Mouse (Mus musculus) left cerebral cortex, adult 8-10 months (tissue): ENCODE measurements at regions not wholly inside any gene's neighbourhood (a gene's known extent, or its start where the extent isn't known, plus 50 kb on each side); places are given as distances from the start of the nearest gene placed in this dataset.

Experiments
- DNase-seq, 2 experiments: peaks; one replicate each; pipeline ENCODE4 v3.0.0; 2022; ENCODE audit warnings: low spot score in 2 of 2

GRCm38 (mm10) chr1:190323671-190324070, 153.2 kb upstream of the Prox1 start:
- DNase-seq, result no peak

GRCm38 (mm10) chr1:190316175-190316574, 145.7 kb upstream of the Prox1 start:
- no peak for DNase-seq

- DNase-seq, result no peak
Observed at GRCm38 (mm10) chr1:190309831-190310230, 139.3 kb upstream of the Prox1 start.

- no peak for DNase-seq
Observed at GRCm38 (mm10) chr1:190307751-190308150, 137.2 kb upstream of the Prox1 start.

GRCm38 (mm10) chr1:190297666-190298327, 127.3 kb upstream of the Prox1 start:
- no peak for DNase-seq

GRCm38 (mm10) chr1:190290061-190290460, 119.5 kb upstream of the Prox1 start:
- no peak for DNase-seq

- DNase-seq, result no peak
Observed at GRCm38 (mm10) chr1:190286481-190287145, 116.1 kb upstream of the Prox1 start.

GRCm38 (mm10) chr1:190285636-190286035, 115.1 kb upstream of the Prox1 start:
- no peak for DNase-seq

- DNase-seq, result no peak
Observed at GRCm38 (mm10) chr1:190285049-190285448, 114.5 kb upstream of the Prox1 start.

GRCm38 (mm10) chr1:190284138-190284537, 113.6 kb upstream of the Prox1 start:
- no peak for DNase-seq

- peak; percentile 9 to 65 for DNase-seq
Observed at GRCm38 (mm10) chr1:190280081-190280858, 109.8 kb upstream of the Prox1 start.

GRCm38 (mm10) chr1:190274911-190275310, 104.4 kb upstream of the Prox1 start:
- DNase-seq, result no peak

- no peak for DNase-seq
Observed at GRCm38 (mm10) chr1:190270784-190271385, 100.4 kb upstream of the Prox1 start.

- no peak for DNase-seq
Observed at GRCm38 (mm10) chr1:190269181-190269580, 98.7 kb upstream of the Prox1 start.

GRCm38 (mm10) chr1:190265085-190265780, 94.7 kb upstream of the Prox1 start:
- DNase-seq, result no peak

- no peak for DNase-seq
Observed at GRCm38 (mm10) chr1:190264501-190264900, 94.0 kb upstream of the Prox1 start.

- no peak for DNase-seq
Observed at GRCm38 (mm10) chr1:190263620-190264019, 93.1 kb upstream of the Prox1 start.

GRCm38 (mm10) chr1:190259576-190259975, 89.1 kb upstream of the Prox1 start:
- peak in 1 of 2 experiments; percentile 18 for DNase-seq

- peak in 1 of 2 experiments; percentile 33 for DNase-seq
Observed at GRCm38 (mm10) chr1:190250574-190251246, 80.2 kb upstream of the Prox1 start.

GRCm38 (mm10) chr1:190242526-190242925, 72.0 kb upstream of the Prox1 start:
- DNase-seq, result no peak

- DNase-seq, result no peak
Observed at GRCm38 (mm10) chr1:190239796-190240195, 69.3 kb upstream of the Prox1 start.
